Mouse (Mus musculus): ENCODE data around the gene Olfr115. TPM values are rescaled to one million over a fixed set of nuclear protein-coding genes. Genes with fewer than 3 reads are reported as not detected.

Gene Olfr115
- polyA plus RNA-seq (2014; fragmentation: Nextera tagmentation; extraction: Ambion mirVana), result not detected in 2 replicates

DNA sequence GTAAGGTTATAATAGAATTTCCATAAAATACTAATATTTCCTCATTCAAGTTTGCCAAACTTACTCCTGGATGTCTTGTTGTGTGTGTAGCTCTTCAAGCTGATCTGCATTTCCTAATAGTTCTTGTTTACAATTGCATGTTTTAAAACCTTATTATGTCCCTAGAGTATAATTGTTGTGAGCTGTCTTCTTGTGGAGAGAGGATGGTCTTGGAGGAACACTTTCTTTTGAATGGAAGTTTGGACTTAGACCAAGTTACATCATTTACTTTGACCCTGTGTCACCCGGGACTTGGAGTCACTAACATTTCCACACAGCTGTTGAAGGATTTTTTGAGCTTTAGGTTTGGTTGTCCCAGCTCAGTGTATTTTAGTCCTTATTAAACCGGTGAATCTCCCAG lies at the start of gene Olfr115, which contains the start of gene Olfr116:
Gene Olfr115 (minus strand): TSS at position 101 of the 400 bp plus-strand sequence.
Gene Olfr116 (minus strand): TSS at position 191 of the 400 bp plus-strand sequence.
- no peak for ATAC-seq (ENCODE audit: insufficient number of reproducible peaks, low FRiP score, low TSS enrichment, low read depth)
- no peaks in the 10 kb centered on the region for H3K4me1 ChIP-seq (ENCODE audit: control insufficient read depth, insufficient read depth, low read length)
- no peaks in the 10 kb centered on the region for H3K36me3 ChIP-seq (ENCODE audit: control insufficient read depth, insufficient read depth, low read length)
- no peak within 1 kb of the TSS for H3K27ac ChIP-seq (replicated peaks; ENCODE audit: low read depth, low read length)
- H3K9ac ChIP-seq (ENCODE audit: low read length), result no peak within 1 kb of the TSS
- 84% methylated on average over 2 of the region's 2 CpGs for WGBS
- H3K4me3 ChIP-seq (ENCODE audit: low read depth, low read length), result no peak within 1 kb of the TSS
- H3K4me2 ChIP-seq (ENCODE audit: low read depth, severe bottlenecking), result no peak within 1 kb of the TSS
- no peak for DNase-seq (ENCODE audit: low spot score)
- peaks cover 4% of the 10 kb centered on the region; the same call in 1 of the 2 replicates for H3K9me3 ChIP-seq (ENCODE audit: control insufficient read depth, low read length)
- H3K27me3 ChIP-seq (ENCODE audit: control insufficient read depth, insufficient read depth, low read length), result no peaks in the 10 kb centered on the region

DNA sequence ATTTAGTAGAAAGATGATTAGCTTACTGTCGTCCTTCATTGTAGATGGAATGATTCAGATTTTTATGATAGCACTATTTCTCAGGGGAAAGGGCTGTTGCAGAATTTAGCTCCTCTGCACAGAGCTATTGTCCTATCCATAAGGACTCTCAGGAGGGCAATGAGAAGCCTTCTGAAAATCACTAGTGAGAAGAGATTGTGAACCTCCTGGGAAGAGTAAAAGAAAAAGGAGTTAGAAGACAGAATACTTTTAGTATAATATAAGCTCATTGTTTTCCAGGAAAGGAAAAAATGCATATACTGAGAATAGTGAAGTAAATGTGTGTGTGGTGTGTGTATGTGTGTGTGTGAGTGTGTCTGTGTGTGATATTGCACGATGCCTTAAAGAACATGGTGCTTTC lies 39.8 kb upstream of the Olfr115 start, which contains the start of gene Olfr118:
Gene Olfr118 (plus strand): TSS at position 301 of the 400 bp plus-strand sequence.
- Histone ChIP-seq H3K9ac (ENCODE audit: low read length) (no peak within 1 kb of the TSS), H3K27ac (replicated peaks; ENCODE audit: low read depth, low read length) (no peak within 1 kb of the TSS), H3K27me3 (ENCODE audit: control insufficient read depth, insufficient read depth, low read length) (no peaks in the 10 kb centered on the region), H3K4me3 (ENCODE audit: low read depth, low read length) (no peak within 1 kb of the TSS), H3K36me3 (ENCODE audit: control insufficient read depth, insufficient read depth, low read length) (no peaks in the 10 kb centered on the region), H3K4me2 (ENCODE audit: low read depth, severe bottlenecking) (no peak within 1 kb of the TSS), H3K9me3 (ENCODE audit: control insufficient read depth, low read length) (no peaks in the 10 kb centered on the region), H3K4me1 (ENCODE audit: control insufficient read depth, insufficient read depth, low read length) (no peaks in the 10 kb centered on the region)
- ATAC-seq (ENCODE audit: insufficient number of reproducible peaks, low FRiP score, low TSS enrichment, low read depth) (no peak), DNase-seq (ENCODE audit: low spot score) (no peak)
- WGBS, result 63% methylated on average over 2 of the region's 2 CpGs

DNA sequence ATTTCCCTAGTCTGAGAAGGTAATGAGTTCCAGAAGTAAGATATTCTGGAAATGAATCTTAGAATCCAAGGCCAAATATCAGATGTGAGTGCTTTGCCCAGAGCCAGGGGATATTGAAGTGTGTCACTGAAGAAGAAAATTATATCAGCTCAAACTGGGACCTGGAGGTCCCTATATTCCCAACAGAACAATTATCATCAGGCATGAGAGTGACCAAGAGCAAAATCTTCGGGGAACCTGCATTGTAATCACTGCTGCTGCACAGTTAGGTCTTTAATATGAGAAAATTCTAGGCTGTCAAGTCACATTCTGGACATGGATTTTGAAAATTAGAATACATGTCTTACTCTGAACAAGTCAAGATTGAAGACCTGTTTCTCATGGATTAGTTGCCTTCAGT lies 36.8 kb upstream of the Olfr115 start, which contains the start of gene Olfr117:
Gene Olfr117 (minus strand): TSS at position 101 of the 400 bp plus-strand sequence.
- no peaks in the 10 kb centered on the region for H3K36me3 ChIP-seq (ENCODE audit: control insufficient read depth, insufficient read depth, low read length)

DNA sequence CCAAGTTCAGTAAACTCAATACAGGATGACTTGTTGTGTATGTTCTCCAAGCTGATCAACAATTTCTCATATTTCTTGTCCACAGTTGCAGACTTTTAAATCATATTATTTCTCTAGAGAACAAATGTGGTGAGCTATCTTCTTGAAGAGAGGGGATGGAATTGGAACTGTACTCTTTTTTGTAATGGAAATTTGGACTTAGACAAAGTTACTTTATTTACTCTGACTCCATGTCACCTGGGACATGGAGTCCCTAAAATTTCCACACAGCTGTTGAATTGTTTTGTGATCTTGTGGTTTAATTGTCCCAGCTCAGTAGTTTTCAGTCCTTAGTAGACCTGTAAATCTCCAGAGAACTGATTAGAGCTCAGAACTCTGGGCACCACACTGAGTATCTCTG lies 34.3 kb downstream of the Olfr115 start, which contains the start of gene Olfr114:
Gene Olfr114 (minus strand): TSS at position 101 of the 400 bp plus-strand sequence.
- H3K4me3 ChIP-seq (ENCODE audit: low read depth, low read length), result no peak within 1 kb of the TSS
- H3K4me1 ChIP-seq (ENCODE audit: control insufficient read depth, insufficient read depth, low read length), result no peaks in the 10 kb centered on the region
- H3K9me3 ChIP-seq (ENCODE audit: control insufficient read depth, low read length), result no peaks in the 10 kb centered on the region
- no peak within 1 kb of the TSS for H3K27ac ChIP-seq (replicated peaks; ENCODE audit: low read depth, low read length)
- no peak within 1 kb of the TSS for H3K9ac ChIP-seq (ENCODE audit: low read length)
- no peaks in the 10 kb centered on the region for H3K27me3 ChIP-seq (ENCODE audit: control insufficient read depth, insufficient read depth, low read length)
- DNase-seq (ENCODE audit: low spot score), result no peak
- no peaks in the 10 kb centered on the region for H3K36me3 ChIP-seq (ENCODE audit: control insufficient read depth, insufficient read depth, low read length)
- ATAC-seq (ENCODE audit: insufficient number of reproducible peaks, low FRiP score, low TSS enrichment, low read depth), result no peak
- no peak within 1 kb of the TSS for H3K4me2 ChIP-seq (ENCODE audit: low read depth, severe bottlenecking)

More for the DNA sequence above, 36.8 kb upstream of the Olfr115 start, which contains the start of gene Olfr117:
- H3K27me3 ChIP-seq (ENCODE audit: control insufficient read depth, insufficient read depth, low read length), result no peaks in the 10 kb centered on the region
- H3K27ac ChIP-seq (replicated peaks; ENCODE audit: low read depth, low read length), result no peak within 1 kb of the TSS
- H3K4me3 ChIP-seq (ENCODE audit: low read depth, low read length), result no peak within 1 kb of the TSS
- no peak within 1 kb of the TSS for H3K9ac ChIP-seq (ENCODE audit: low read length)
- H3K4me2 ChIP-seq (ENCODE audit: low read depth, severe bottlenecking), result no peak within 1 kb of the TSS
- WGBS, result 71% methylated on average over 1 of the region's 1 CpGs
- DNase-seq (ENCODE audit: low spot score), result no peak
- no peak for ATAC-seq (ENCODE audit: insufficient number of reproducible peaks, low FRiP score, low TSS enrichment, low read depth)
- no peaks in the 10 kb centered on the region for H3K4me1 ChIP-seq (ENCODE audit: control insufficient read depth, insufficient read depth, low read length)
- no peaks in the 10 kb centered on the region for H3K9me3 ChIP-seq (ENCODE audit: control insufficient read depth, low read length)

DNA sequence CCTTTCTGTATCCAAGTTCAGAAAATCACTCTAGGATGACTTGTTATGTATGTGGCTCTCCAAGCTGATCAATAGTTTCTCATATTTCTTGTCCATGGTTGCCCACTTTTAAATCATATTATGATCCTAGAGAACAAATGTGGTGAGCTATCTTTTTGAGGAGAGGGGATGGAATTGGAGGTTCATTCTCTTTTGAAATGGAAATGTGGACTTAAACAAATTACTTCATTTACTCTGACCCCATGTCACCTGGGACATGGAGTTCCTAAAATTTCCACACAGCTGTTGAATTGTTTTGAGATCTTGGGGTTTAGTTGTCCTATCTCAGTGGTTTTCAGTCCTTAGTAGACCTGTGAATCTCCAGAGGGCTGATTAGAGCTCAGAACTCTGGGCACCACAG lies 49.3 kb downstream of the Olfr115 start, which contains the start of gene Olfr113:
Gene Olfr113 (minus strand): TSS at position 101 of the 400 bp plus-strand sequence.
- no peak within 1 kb of the TSS for H3K4me2 ChIP-seq (ENCODE audit: low read depth, severe bottlenecking)
- no peaks in the 10 kb centered on the region for H3K9me3 ChIP-seq (ENCODE audit: control insufficient read depth, low read length)
- no peak within 1 kb of the TSS for H3K4me3 ChIP-seq (ENCODE audit: low read depth, low read length)
- ATAC-seq (ENCODE audit: insufficient number of reproducible peaks, low FRiP score, low TSS enrichment, low read depth) (no peak), DNase-seq (ENCODE audit: low spot score) (no peak)
- H3K36me3 ChIP-seq (ENCODE audit: control insufficient read depth, insufficient read depth, low read length), result no peaks in the 10 kb centered on the region
- no peaks in the 10 kb centered on the region for H3K27me3 ChIP-seq (ENCODE audit: control insufficient read depth, insufficient read depth, low read length)
- H3K4me1 ChIP-seq (ENCODE audit: control insufficient read depth, insufficient read depth, low read length), result no peaks in the 10 kb centered on the region
- no peak within 1 kb of the TSS for H3K27ac ChIP-seq (replicated peaks; ENCODE audit: low read depth, low read length)
- H3K9ac ChIP-seq (ENCODE audit: low read length), result no peak within 1 kb of the TSS

DNA sequence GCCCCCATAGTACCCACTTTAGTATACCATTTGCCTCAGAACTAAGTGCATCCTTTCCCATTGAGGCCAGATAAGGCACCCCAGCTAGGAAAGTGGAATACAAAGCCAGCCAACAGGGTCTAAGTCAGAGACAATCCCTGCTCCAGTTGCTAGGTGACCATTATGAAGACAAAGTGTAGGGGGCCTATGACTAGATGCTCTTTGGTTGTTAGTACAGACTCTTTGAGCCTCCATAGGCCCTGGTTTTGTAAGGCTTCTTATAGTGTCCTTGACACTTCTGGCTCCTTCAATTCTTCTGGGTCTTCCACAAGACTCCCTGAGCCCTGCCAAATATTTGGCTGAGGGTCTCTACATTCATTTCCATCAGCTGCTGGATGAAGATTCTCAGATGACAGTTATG lies 57.6 kb downstream of the Olfr115 start, which contains the start of gene Olfr112:
Gene Olfr112 (minus strand): TSS at position 101 of the 400 bp plus-strand sequence.
- Histone ChIP-seq H3K9me3 (ENCODE audit: control insufficient read depth, low read length) (no peaks in the 10 kb centered on the region), H3K4me1 (ENCODE audit: control insufficient read depth, insufficient read depth, low read length) (no peaks in the 10 kb centered on the region), H3K9ac (ENCODE audit: low read length) (no peak within 1 kb of the TSS), H3K27ac (replicated peaks; ENCODE audit: low read depth, low read length) (no peak within 1 kb of the TSS), H3K36me3 (ENCODE audit: control insufficient read depth, insufficient read depth, low read length) (no peaks in the 10 kb centered on the region), H3K27me3 (ENCODE audit: control insufficient read depth, insufficient read depth, low read length) (no peaks in the 10 kb centered on the region), H3K4me2 (ENCODE audit: low read depth, severe bottlenecking) (no peak within 1 kb of the TSS), H3K4me3 (ENCODE audit: low read depth, low read length) (no peak within 1 kb of the TSS)
- DNase-seq (ENCODE audit: low spot score), result no peak
- no peak for ATAC-seq (ENCODE audit: insufficient number of reproducible peaks, low FRiP score, low TSS enrichment, low read depth)

Other genes with a start within 250 kb of the Olfr115 start
- not detected in 2 replicates for gene Olfr105-ps, start 248.1 kb downstream of the Olfr115 start, polyA plus RNA-seq (2014; fragmentation: Nextera tagmentation; extraction: Ambion mirVana)
- not detected in 2 replicates for gene Olfr106-ps, start 236.7 kb downstream of the Olfr115 start, polyA plus RNA-seq (2014; fragmentation: Nextera tagmentation; extraction: Ambion mirVana)
- gene Olfr107, start 227.9 kb downstream of the Olfr115 start, polyA plus RNA-seq (2014; fragmentation: Nextera tagmentation; extraction: Ambion mirVana), result not detected in 2 replicates
- not detected in 2 replicates for gene Olfr108, start 181.6 kb downstream of the Olfr115 start, polyA plus RNA-seq (2014; fragmentation: Nextera tagmentation; extraction: Ambion mirVana)
- gene Olfr109, start 168.2 kb downstream of the Olfr115 start, polyA plus RNA-seq (2014; fragmentation: Nextera tagmentation; extraction: Ambion mirVana), result not detected in 2 replicates
- gene H2-M2, start 143.6 kb downstream of the Olfr115 start, polyA plus RNA-seq (2014; fragmentation: Nextera tagmentation; extraction: Ambion mirVana), result not detected in 2 replicates
- not detected in 2 replicates for gene Olfr110, start 134.6 kb downstream of the Olfr115 start, polyA plus RNA-seq (2014; fragmentation: Nextera tagmentation; extraction: Ambion mirVana)
- not detected in 2 replicates for gene Olfr111, start 119.1 kb downstream of the Olfr115 start, polyA plus RNA-seq (2014; fragmentation: Nextera tagmentation; extraction: Ambion mirVana)
- gene Olfr112, start 57.7 kb downstream of the Olfr115 start, polyA plus RNA-seq (2014; fragmentation: Nextera tagmentation; extraction: Ambion mirVana), result not detected in 2 replicates
- not detected in 2 replicates for gene Olfr113, start 49.4 kb downstream of the Olfr115 start, polyA plus RNA-seq (2014; fragmentation: Nextera tagmentation; extraction: Ambion mirVana)
- gene Olfr114, start 34.4 kb downstream of the Olfr115 start, polyA plus RNA-seq (2014; fragmentation: Nextera tagmentation; extraction: Ambion mirVana), result not detected in 2 replicates
- gene Olfr116, start 90 bp upstream of the Olfr115 start, polyA plus RNA-seq (2014; fragmentation: Nextera tagmentation; extraction: Ambion mirVana), result not detected in 2 replicates
- gene Olfr117, start 36.7 kb upstream of the Olfr115 start, polyA plus RNA-seq (2014; fragmentation: Nextera tagmentation; extraction: Ambion mirVana), result not detected in 2 replicates
- gene Olfr118, start 39.9 kb upstream of the Olfr115 start, polyA plus RNA-seq (2014; fragmentation: Nextera tagmentation; extraction: Ambion mirVana), result not detected in 2 replicates
- gene Olfr119, start 69.5 kb upstream of the Olfr115 start, polyA plus RNA-seq (2014; fragmentation: Nextera tagmentation; extraction: Ambion mirVana), result not detected in 2 replicates
- not detected in 2 replicates for gene Olfr120, start 94.7 kb upstream of the Olfr115 start, polyA plus RNA-seq (2014; fragmentation: Nextera tagmentation; extraction: Ambion mirVana)
- gene Olfr121, start 121.7 kb upstream of the Olfr115 start, polyA plus RNA-seq (2014; fragmentation: Nextera tagmentation; extraction: Ambion mirVana), result not detected in 2 replicates
- gene Olfr122, start 141.5 kb upstream of the Olfr115 start, polyA plus RNA-seq (2014; fragmentation: Nextera tagmentation; extraction: Ambion mirVana), result not detected in 2 replicates
- gene Olfr123, start 166.4 kb upstream of the Olfr115 start, polyA plus RNA-seq (2014; fragmentation: Nextera tagmentation; extraction: Ambion mirVana), result not detected in 2 replicates
- gene Olfr124, start 172.8 kb upstream of the Olfr115 start, polyA plus RNA-seq (2014; fragmentation: Nextera tagmentation; extraction: Ambion mirVana), result not detected in 2 replicates
- not detected in 2 replicates for gene Olfr125, start 205.8 kb upstream of the Olfr115 start, polyA plus RNA-seq (2014; fragmentation: Nextera tagmentation; extraction: Ambion mirVana)
- not detected in 2 replicates for gene Olfr126, start 220.4 kb upstream of the Olfr115 start, polyA plus RNA-seq (2014; fragmentation: Nextera tagmentation; extraction: Ambion mirVana)